Mouse (Mus musculus) embryo, embryonic 11.5 days (tissue): ENCODE measurements at regions not wholly inside any gene's neighbourhood (a gene's known extent, or its start where the extent isn't known, plus 50 kb on each side); places are given as distances from the start of the nearest gene placed in this dataset.

Source experiments
- DNase-seq: peaks from one replicate; pipeline ENCODE4 v3.0.0-alpha.2; 2012; ENCODE audit warnings: low read depth, low spot score

GRCm38 (mm10) chr13:46222031-46222430 is 51.5 kb upstream of the Stmnd1 start:
- no peak for DNase-seq

GRCm38 (mm10) chr13:46218101-46218701 is 55.3 kb upstream of the Stmnd1 start:
- no peak for DNase-seq

- no peak for DNase-seq
Measured at GRCm38 (mm10) chr13:46216954-46217838, 56.3 kb upstream of the Stmnd1 start.

- no peak for DNase-seq
Measured at GRCm38 (mm10) chr13:46203551-46203950, 70.0 kb upstream of the Stmnd1 start.

- no peak for DNase-seq
Measured at GRCm38 (mm10) chr13:46202586-46202985, 70.9 kb upstream of the Stmnd1 start.

- DNase-seq: no peak
Measured at GRCm38 (mm10) chr13:46201029-46201599, 72.4 kb upstream of the Stmnd1 start.

GRCm38 (mm10) chr13:46193131-46193530 is 80.4 kb upstream of the Stmnd1 start:
- no peak for DNase-seq

- DNase-seq: no peak
Measured at GRCm38 (mm10) chr13:46189726-46190125, 83.8 kb upstream of the Stmnd1 start.

GRCm38 (mm10) chr13:46182851-46183250 is 90.7 kb upstream of the Stmnd1 start:
- no peak for DNase-seq

GRCm38 (mm10) chr13:46180606-46181133 is 92.9 kb upstream of the Stmnd1 start:
- no peak for DNase-seq

GRCm38 (mm10) chr13:46179916-46180315 is 93.6 kb upstream of the Stmnd1 start:
- DNase-seq: no peak

- no peak for DNase-seq
Measured at GRCm38 (mm10) chr13:46173103-46173502, 100.4 kb upstream of the Stmnd1 start.

GRCm38 (mm10) chr13:46162025-46162374 is 111.5 kb upstream of the Stmnd1 start:
- DNase-seq: peak; percentile 65

- no peak for DNase-seq
Measured at GRCm38 (mm10) chr13:46161261-46162024, 112.1 kb upstream of the Stmnd1 start.

- DNase-seq: no peak
Measured at GRCm38 (mm10) chr13:46159354-46159753, 114.2 kb upstream of the Stmnd1 start.

GRCm38 (mm10) chr13:46153282-46154260 is 120.0 kb upstream of the Stmnd1 start:
- DNase-seq: no peak

GRCm38 (mm10) chr13:46140006-46140405 is 133.5 kb upstream of the Stmnd1 start:
- DNase-seq: no peak

- no peak for DNase-seq
Measured at GRCm38 (mm10) chr13:46139251-46139650, 134.3 kb upstream of the Stmnd1 start.

GRCm38 (mm10) chr13:46135411-46135810 is 138.1 kb upstream of the Stmnd1 start:
- DNase-seq: no peak

- DNase-seq: no peak
Measured at GRCm38 (mm10) chr13:46129236-46129855, 144.2 kb upstream of the Stmnd1 start.
